Mouse (Mus musculus) heart, adult 2 months (tissue): ENCODE results near the gene Tanc2.

ENCODE experiments used
- CTCF ChIP-seq: fragments of 200-600 bp; IDR thresholded peaks from 2 replicates; pipeline ENCODE4 v1.8.1; 2022; ENCODE audit warnings: antibody characterized with exemption, mild to moderate bottlenecking, moderate library complexity
- EP300 ChIP-seq: fragments of 200-500 bp; IDR thresholded peaks from 2 replicates; pipeline ENCODE4 v1.6.1; 2011; ENCODE audit warnings: low read depth, low read length, control low read depth; ENCODE audit not compliant: insufficient read depth

- TF ChIP-seq CTCF (no peak), EP300 (no peak)
Observed at GRCm38 (mm10) chr11:105938771-105939170, 349.0 kb downstream of the Tanc2 start.
